Mouse (Mus musculus) adrenal gland, postnatal 4 days (tissue): ENCODE data around the gene Pi4kb. TPM values are rescaled to one million over a fixed set of nuclear protein-coding genes. Genes with fewer than 3 reads are reported as not detected.
A peak's percentile ranks its signal among the peaks of the same experiment; 100 is the strongest.

Experiments
- DNase-seq, 2 experiments: peaks; one replicate each; pipeline ENCODE4 v3.0.0; 2021 to 2022; ENCODE audit warnings: low spot score in 2 of 2, mixed read lengths in 2 of 2
- total RNA-seq, 2 experiments: library from RNA; stranded (reverse); gene quantifications; 2 replicates each; pipeline ENCODE4 v1.2.3; 2021

Pi4kb gene
- total RNA-seq, 2 experiments from 2014 or later = 51.8 to 56.2 TPM

DNA sequence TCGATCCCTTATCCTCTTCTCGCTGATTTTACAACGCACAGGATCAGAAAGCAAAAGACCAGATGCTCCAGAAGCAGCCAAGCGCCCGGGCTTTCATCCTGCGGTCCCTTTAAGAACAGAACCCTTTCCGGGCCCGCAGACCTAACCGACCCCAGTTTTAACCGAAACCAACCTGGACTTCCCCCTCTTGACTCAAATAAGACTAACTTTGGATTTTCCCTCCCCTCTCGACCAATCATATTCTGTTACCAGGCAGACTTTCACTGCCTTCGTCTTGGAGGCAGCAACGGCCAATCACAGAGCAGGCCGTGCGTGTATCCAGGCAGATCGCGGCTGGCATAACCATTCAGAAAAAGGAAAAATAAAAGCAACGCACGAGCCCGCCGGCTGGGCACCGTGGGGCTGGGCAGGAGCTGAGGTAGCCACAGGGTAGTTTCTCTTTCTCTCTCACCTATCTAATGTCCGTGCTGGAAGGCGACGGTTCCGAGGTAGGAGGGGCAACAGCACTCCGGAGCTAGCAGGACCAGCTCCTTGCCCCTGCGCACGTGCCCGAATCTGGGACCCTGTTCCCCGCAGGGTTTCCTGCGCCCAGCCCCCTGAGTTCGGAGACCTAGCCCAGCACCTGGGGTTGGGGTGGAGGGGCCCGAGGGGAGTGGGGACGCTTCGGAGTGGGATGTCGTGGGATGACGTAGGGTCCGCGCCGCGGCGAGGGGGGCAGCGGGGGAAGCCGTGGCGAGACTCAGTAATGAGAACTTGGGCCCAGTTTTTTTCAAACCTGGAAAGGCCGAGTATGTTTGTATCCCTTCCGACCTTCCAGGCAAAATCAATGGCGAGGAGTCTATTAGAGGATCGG, 20.5 kb upstream of the Pi4kb start, which contains the start of gene Rfx5:
Rfx5 (plus strand) TSS at position 312 of the 853 bp plus-strand sequence.
- DNase-seq = peak; percentile 64 to 75

DNA sequence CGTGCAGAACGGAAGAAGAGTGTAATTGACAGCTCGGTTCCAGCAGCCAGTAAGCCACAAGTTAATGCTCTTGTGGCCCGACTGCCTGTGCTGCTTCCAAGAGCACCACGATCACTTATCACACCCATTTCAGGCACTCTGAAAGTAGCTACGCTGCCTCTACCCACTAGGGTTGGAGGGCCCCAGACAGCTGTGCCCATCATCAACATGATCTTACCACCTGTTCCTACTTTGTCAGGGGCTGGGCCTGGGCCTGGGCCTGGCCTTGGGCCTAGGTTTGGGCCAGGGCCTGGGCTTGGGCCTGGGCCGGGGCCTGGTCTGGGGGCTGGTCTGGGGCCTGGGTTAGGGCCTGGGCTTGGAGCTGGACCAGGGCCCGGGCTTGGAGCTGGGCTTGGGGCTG, 16.2 kb upstream of the Pi4kb start:
- DNase-seq = no peak

GRCm38 (mm10) chr3:94959871-94960270, 14.7 kb upstream of the Pi4kb start:
- no peak for DNase-seq

DNA sequence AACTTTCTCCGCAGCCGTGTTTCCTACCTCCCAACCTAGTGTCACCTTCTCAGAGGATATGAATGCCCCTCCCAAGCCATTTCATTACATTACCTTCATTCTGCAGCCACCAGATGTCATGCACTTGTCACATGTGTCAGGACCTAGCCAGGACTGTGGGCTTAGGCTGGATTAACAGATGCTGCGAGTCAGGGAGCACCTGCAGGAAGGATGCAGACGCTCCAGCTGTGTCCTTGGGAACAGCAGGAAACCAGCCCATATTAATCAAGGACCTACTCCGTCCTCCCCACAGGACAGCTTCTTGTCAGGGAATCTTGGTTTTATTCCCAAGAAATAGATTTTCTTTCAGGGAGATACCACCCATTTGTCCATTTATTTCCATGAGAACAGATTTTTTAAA, 14.2 kb upstream of the Pi4kb start:
- DNase-seq = no peak

GRCm38 (mm10) chr3:94964989-94965388, 9.5 kb upstream of the Pi4kb start:
- no peak for DNase-seq

DNA sequence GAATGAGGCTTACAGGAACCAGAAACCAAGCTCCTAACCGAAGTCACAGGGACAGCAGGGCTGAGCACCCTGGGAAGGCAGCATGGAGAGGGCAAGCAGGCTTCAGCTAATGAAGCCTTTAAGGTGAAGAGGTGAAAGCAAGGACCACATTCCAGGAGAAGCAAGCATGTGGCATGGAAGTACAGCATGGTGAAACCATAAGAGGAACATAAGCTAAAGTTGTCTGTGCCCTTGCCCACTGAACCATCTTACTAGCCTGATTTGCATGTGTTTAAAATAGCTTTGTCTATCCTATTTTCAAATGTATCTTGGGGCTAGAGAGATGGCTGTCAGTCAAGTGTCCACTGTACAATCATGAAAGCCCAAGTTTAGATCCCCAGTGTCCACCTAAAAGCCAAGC, 8.7 kb upstream of the Pi4kb start:
- DNase-seq = no peak

DNA sequence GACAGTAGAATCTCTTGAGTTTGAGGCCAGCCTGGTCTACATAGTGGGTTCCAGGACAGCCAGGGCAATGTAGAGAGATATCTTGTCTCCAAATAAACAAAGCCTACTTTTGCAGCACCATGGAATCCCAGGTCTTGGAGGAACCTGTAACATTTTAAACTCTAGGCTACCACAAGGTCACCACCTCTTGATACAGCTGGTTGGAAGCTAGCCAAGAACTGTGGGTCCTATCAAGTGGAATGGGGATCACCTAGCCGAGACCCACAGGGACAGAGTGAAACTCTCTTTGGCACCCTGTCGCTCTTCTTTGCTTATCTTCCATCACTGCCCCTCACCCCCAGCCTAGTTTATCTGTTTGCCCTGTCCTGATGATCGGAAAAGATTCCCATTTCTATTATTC, 2.0 kb upstream of the Pi4kb start:
- DNase-seq = no peak

- DNase-seq = no peak
Measured at GRCm38 (mm10) chr3:94973620-94974019, 911 bp upstream of the Pi4kb start.

GRCm38 (mm10) chr3:94974026-94974527, 454 bp upstream of the Pi4kb start:
- DNase-seq = no peak

DNA sequence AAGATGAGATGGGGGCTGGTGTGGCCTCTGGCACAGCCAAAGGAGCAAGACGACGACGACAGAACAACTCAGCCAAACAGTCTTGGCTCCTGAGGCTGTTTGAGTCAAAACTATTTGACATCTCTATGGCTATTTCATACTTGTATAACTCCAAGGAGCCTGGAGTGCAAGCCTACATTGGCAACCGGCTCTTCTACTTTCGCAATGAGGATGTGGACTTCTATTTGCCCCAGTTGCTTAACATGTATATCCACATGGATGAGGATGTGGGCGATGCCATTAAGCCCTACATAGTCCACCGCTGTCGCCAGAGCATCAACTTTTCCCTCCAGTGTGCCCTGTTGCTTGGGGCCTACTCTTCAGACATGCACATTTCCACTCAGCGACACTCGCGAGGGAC, 9.8 kb downstream of the Pi4kb start:
- DNase-seq = no peak

DNA sequence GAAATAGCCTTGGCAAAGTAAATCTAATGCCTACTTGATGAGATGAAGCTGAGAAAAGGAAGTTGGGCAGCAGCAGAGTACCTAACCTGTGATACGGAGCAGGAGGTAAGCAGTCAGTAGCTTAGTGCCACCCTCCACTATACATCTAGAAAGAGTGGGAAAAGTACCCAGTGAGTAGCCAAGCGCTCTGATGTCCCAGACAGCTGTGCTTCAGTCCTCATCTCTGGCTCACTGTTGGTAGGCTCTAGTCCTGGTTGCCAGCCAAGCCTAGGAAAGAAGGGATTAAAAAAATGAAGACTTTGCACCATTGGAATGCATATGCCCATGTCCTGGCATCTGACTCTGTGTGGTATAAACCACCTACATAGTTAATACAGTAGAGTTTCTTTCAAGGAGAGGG, 11.0 kb downstream of the Pi4kb start:
- DNase-seq = no peak

DNA sequence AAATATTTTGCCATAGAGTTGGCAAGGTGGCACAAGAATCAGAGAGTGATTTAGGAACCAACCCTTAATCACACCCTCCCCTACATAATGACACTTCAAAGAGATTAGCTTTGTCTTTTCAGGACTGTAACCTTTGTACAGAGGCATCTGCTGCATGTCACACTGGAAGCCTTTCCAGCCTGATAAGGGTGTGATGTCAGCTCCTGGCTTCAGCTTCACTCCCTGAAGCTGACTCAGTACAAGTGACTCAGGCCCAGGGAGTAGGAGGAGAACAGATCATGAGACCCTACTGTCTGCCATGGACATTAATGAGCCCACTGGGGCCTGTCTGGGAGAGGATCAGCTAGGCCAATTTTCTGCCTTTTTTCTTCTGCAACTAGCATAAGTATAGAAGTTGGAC, 13.0 kb downstream of the Pi4kb start:
- DNase-seq = no peak

GRCm38 (mm10) chr3:94989159-94989761, 14.7 kb downstream of the Pi4kb start:
- DNase-seq = no peak

GRCm38 (mm10) chr3:94996946-94997345, 22.4 kb downstream of the Pi4kb start:
- DNase-seq = peak; percentile 52 to 58

DNA sequence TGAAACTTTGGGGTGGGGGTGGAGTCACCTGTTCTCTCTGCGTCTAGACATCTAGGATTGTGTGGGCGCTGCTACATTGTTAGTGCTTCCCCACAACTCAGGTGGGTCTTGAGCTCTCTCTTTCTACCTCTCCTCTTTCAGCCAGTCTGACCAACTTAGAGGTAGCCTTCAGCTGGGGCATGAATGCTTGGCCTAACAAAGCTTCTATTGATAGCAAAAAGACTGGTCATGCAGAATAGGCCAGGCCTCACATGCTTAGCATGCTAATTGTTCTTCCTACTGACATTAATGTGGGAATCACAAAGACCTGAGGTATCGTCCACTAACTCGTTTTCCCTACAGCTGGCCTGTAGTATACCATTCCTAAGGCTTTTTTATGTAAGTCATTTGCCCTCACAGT, 28.0 kb downstream of the Pi4kb start:
- no peak for DNase-seq

- DNase-seq = no peak
Measured at GRCm38 (mm10) chr3:95003273-95003672, 28.7 kb downstream of the Pi4kb start.

- DNase-seq = no peak
Measured at GRCm38 (mm10) chr3:95005651-95006050, 31.1 kb downstream of the Pi4kb start.

GRCm38 (mm10) chr3:95007706-95008105, 33.2 kb downstream of the Pi4kb start:
- peak in 1 of 2 experiments; percentile 3 for DNase-seq

DNA sequence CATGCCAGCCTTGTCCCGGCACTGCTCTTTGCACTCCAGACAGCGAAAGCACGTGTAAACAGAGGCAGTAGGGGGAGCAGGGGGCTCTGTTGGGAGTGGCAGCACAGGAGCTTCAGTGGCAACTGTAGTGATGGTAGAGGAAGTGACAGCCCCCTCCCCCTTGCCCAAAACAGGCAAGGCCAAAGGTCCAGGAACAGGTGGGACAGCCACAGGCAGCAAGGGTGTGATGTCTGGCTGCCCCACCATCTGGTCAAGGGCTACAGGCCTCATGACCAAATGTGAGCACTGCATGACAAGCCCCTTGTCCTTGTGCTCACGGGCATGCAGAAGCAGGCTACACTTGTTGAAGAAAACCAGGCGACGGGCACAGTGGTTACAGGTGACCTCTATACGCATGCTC, 35.9 kb downstream of the Pi4kb start:
- no peak for DNase-seq

DNA sequence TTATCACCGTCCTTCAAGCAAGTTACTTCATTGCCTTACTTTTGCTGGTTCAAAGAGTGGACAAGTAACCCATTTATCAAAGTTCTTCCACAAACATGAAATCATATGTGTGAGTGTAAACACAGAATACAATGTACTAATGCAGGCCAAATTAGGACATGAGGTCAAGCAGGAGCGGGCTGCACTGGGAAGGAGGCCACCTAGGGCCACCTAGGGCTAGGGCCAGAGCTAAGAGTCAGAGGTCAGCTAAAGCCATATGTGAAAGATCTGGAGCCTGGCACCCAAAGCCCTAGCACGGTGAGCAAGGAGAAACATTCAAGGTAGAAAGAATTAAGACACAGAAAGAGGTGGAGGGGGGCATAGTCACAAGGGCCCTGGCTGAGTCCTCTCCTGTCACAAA, 38.5 kb downstream of the Pi4kb start:
- no peak for DNase-seq

- DNase-seq = no peak
Measured at GRCm38 (mm10) chr3:95013699-95014427, 39.3 kb downstream of the Pi4kb start.
